Mouse (Mus musculus) cerebellum, adult 9-11 months (tissue): ENCODE data around the gene Poldip2.

Source experiments
- DNase-seq: peaks from one replicate; pipeline ENCODE4 v3.0.0; 2022

Poldip2 gene

GRCm38 (mm10) chr11:78512025-78512957 lies at the start of gene Poldip2, which contains the start of gene Tmem199:
Gene Poldip2 (plus strand): TSS chr11:78512193.
Gene Tmem199 (minus strand): TSS chr11:78512172.
- DNase-seq = peak; percentile 90

DNA sequence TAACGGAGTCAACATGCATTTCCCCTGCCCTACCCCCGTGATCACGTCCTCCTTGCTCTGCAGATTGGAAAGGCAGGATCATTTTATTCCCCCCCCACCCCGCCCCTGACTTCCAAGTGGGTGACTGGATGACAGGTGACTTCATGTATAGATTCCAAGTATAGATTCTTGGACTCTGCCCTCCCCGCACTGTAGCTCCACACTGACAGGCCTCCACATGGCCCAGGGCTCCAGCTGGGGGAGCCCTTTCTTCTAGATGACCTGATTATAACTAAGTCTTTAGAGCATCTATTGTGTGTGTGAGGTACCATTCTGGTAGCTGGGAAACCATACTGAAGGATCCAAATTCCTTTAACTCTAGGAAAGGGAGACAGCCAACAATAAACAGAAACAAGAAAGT lies 49.3 kb upstream of the Poldip2 start:
- DNase-seq = no peak

DNA sequence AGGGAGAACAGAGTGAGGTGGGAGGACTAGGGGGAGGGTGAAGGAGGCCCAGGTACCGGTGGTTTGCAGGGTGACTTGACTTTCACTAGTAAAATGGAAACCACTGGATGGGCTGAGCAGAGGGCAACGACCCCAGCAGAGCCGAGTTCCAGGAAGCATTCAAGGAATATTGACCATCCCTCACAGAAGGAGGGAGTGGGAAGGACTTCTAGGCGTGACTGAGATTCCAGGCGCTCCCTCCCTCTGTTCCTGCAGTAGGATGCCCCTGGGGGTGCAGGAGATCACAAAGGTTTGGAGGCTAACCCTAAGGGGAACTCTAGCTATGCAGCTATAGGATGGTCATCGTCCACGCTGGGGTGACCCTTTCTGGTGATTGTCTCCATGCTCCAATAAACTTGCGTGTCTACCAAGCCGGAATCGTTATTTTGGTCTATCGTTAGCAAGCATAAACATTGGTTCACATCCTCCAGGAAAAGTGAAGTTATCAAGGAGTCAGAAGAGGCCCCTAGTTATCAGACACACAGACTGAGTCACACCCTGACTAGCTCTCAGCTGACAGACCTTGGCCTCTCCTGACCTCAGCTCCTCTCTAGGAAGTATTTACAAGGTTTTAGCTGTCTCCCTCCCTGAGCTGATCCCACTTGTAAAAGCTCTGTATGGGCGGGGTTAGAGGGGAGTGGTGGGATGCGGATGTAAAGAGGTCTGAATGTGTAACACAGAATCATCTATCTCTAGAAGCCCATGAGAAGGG lies 48.5 kb upstream of the Poldip2 start:
- DNase-seq = no peak

DNA sequence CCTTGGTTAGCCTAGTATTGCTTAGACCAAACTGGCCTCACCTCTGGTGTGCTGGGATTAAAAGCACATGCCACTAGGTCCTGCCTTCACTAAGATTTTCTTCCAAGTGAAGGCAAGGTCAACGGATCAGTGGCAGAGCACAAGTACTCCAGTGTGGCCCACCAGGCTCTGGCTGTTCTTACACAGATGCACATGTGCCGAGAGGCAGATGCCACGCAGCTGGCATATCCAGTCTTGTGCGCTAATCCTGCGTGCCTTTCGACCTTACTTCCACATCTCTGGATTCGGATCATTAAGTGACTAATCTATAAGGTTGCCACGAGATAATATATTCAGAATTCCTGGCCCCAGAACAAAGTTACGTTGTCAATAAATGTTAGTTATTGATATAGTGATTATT lies 46.9 kb upstream of the Poldip2 start:
- no peak for DNase-seq

DNA sequence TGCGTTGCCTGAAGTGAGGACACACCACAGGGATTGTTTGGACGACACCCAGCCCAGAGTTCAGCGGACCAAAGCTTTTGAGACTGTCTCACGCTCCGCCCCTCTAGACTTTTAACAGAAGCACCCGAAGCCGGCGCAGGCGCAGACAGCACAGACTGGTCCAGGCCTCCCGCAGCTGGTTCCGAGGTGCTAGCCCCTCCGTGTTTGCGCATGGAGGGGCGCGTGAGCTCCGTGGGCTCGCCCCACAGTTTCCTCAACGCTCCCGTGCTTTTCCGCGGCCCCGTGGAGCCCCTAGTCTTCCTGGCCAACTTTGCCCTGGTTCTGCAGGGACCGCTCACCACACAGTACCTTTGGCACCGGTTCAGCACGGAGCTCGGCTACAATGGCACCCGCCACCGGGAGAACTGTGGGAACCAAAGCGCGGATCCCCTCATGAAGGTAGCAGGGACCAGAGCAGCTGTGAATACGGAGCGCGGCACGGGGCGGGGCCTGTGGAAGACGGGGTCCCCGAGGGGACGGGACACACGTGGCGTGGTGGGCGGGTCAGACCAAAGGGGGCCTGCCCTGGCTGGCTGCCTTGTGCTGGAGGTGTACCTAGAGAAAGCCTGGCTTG lies 46.3 kb upstream of the Poldip2 start, which contains the start of gene Slc46a1:
Gene Slc46a1, plus strand, starts transcription at position 130 of the 613 bp plus-strand sequence.
- peak; percentile 65 for DNase-seq

- DNase-seq = no peak
Observed at GRCm38 (mm10) chr11:78466242-78466912, 45.6 kb upstream of the Poldip2 start.

- no peak for DNase-seq
Observed at GRCm38 (mm10) chr11:78467515-78467914, 44.5 kb upstream of the Poldip2 start.

DNA sequence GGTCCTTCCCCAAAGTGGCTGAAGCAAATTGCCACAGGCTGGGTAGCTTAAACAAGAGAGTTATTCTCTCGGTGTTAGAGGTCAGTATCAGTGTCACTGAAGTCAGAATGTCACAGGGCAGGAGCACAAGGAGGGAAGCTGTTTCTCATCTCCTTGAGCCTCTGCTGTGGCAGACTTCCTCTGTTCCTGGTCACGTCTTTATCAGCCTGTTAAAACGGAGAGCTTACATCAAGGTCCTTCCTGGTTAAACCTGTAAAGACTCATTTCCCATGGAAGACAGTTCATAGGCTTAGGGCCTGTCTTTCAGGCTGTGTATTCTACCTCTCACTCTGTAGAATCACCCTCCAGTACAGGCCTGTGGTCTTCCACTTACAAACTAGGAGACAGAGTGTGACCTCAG lies 44.1 kb upstream of the Poldip2 start:
- DNase-seq = no peak

GRCm38 (mm10) chr11:78471326-78472103 lies 40.5 kb upstream of the Poldip2 start:
- DNase-seq = no peak

GRCm38 (mm10) chr11:78475289-78475688 lies 36.7 kb upstream of the Poldip2 start:
- DNase-seq = no peak

DNA sequence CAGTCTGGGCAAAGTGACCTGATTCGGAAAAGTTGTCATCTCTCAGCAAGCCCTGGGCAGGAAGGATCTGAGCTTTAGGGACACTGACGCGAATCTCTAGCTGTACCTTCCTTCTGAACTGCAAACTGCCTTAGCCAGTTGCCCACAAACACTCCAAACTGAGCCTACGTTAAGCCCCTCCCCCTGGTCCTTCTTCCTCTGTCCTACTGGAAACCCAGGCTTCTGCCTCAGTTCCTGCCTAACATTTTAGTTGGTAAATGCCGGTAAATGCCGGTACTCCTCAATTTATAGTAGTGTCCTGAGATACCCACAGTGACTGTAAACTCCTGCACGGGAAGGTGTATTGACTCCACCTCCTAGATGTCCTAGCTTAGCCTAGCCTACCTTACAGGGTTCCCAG lies 28.4 kb upstream of the Poldip2 start:
- peak; percentile 4 for DNase-seq

GRCm38 (mm10) chr11:78488168-78488567 lies 23.8 kb upstream of the Poldip2 start:
- DNase-seq = peak; percentile 81

DNA sequence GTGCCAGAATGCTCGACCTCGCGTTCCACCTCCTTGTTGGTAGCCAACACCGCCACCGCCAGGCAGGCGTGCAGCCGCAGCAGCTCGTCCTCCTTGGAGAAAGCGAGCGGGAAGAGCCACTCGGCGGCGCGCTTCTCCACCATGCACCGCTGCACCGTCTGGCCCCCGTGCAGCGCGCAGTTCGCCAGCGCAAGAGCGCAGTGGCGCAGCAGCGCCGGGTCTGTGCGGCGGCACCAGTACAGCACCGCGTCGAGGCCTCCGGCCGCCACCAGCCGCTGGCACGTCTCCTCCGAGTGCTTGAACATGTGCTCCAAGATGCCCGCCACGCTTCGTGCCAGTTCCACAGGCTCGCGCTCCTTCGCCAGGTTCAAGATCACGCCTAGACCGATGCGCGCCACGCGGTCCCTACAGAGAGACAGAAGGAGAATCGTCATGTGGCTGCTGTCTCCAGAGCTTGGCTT lies 21.2 kb upstream of the Poldip2 start:
- peak; percentile 78 for DNase-seq

DNA sequence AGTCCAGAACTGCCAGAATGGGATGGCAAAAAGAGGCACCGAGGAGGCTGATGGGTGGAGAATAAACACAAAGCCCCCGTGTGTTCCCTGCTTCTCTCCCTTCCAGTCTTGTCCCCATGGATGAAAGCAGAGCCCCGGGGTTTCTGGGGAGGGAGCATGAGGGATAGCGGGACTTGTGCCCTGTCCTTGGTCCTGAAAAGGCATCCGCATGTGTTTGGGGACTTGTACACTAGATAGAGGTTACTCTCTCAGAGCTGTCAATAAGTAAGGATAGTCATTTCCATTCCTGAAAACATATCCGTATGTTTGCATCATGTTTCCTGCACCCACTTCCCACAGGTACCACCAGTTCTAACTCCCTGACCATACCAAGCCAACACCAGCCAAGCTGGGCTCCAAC lies 16.1 kb upstream of the Poldip2 start:
- DNase-seq = no peak

DNA sequence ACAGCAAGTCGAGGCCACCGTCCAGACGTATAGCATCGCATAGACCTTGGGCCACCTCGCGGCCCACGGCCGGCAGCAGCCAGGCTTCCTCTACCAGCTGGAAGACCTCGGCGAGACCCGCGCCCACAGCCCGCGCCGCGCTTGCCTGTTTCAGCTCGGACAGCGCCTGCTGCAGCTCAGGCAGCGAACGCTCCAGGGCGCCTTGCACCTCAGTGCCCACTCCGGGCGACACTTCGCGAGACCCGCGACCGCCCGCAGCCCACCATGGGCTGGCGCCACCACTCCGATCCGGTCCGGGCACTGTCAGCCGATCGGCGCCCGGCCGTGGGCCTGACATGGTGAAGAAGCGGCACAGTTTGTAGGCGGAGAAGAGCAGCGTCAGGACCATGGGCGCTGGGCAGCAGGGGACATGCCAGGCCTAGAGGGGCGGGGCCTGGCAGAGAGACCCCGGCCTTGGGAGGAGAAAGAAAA lies 14.9 kb upstream of the Poldip2 start:
- DNase-seq = peak; percentile 79

- DNase-seq = peak; percentile 99
Observed at GRCm38 (mm10) chr11:78497544-78498522, 14.2 kb upstream of the Poldip2 start, which contains the start of gene Sarm1. Gene Sarm1 (minus strand): TSS chr11:78497754.

DNA sequence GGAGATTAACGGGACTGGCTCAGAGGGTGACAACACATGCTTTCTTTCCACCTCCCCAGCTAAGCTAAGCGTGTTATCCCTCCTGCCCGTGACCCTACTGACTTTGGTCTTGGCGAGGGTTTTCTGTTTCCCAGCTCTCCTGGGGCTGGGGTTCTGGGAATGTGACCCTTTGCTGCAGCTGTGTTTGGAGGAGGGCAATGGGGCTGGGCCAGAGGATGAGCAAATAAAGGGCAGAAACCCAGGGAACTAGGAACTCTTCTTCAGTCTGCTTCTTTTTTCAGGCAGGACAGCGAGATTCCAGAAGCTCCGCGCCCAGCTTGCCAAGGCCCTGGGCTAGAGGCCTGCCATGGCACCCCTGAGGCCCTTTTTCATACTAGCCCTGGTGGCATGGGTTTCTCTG lies 13.0 kb upstream of the Poldip2 start, which contains the start of gene Vtn:
Gene Vtn, plus strand, starts transcription at position 88 of the 400 bp plus-strand sequence.
- peak; percentile 60 for DNase-seq

DNA sequence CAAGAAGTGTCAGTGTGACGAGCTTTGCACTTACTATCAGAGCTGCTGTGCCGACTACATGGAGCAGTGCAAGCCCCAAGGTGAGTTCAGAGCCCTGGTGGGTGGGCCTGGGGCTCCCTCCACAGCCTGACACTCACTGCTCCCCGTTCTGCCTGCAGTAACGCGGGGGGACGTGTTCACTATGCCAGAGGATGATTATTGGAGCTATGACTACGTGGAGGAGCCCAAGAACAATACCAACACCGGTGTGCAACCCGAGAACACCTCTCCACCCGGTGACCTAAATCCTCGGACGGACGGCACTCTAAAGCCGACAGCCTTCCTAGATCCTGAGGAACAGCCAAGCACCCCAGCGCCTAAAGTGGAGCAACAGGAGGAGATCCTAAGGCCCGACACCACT lies 12.4 kb upstream of the Poldip2 start:
- peak; percentile 53 for DNase-seq

DNA sequence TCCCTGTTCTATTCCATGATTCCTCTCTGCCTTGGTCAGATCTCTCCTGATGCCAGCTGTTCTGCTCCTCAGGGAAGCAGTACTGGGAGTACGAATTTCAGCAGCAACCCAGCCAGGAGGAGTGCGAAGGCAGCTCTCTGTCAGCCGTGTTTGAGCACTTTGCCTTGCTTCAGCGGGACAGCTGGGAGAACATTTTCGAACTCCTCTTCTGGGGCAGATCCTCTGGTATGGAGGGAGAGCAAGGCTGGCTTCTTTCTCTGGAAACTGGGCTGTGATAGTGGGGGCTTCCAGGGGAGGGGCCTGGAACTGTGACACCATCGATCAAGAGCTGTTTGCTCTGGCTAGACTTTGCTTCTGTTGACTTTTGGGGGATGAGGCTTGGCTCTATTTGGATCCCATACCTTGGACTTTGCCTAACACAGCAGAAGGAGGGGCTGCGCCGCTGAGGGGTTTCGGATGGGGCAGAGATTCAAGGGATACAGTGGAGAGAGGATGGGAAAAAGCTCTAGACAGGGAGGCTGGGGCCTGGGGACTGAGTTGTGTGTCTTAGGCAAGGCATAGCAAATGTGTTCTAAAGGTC lies 11.3 kb upstream of the Poldip2 start:
- DNase-seq = peak; percentile 42

GRCm38 (mm10) chr11:78501529-78501928 lies 10.5 kb upstream of the Poldip2 start:
- peak; percentile 55 for DNase-seq
